Mouse (Mus musculus) midbrain, embryonic 11.5 days (tissue): ENCODE data around the gene Ppp2r5c. TPM values are rescaled to one million over a fixed set of nuclear protein-coding genes. Genes with fewer than 3 reads are reported as not detected.

ENCODE experiments used
- ATAC-seq: fragments of 200-750 bp; cut with Nextera tagmentation; 2 replicates; pipeline ENCODE4 v1.8.0; 2017; ENCODE audit warnings: moderate TSS enrichment, moderate library complexity; ENCODE audit not compliant: low FRiP score
- DNase-seq: peaks from one replicate; pipeline ENCODE4 v3.0.0; 2015; ENCODE audit warnings: low spot score; ENCODE audit errors: missing footprints
- H3K27ac ChIP-seq: fragments of 300-500 bp; sonication (generic); 2 replicates; pipeline ENCODE4 v1.5.1; 2014; ENCODE audit warnings: low read depth, low read length
- H3K27me3 ChIP-seq: fragments of 300-500 bp; sonication (generic); 2 replicates; pipeline ENCODE4 v1.6.1; 2014; ENCODE audit warnings: mild to moderate bottlenecking, low read length, moderate library complexity, mixed read lengths; ENCODE audit not compliant: control insufficient read depth, insufficient read depth
- H3K36me3 ChIP-seq: fragments of 300-500 bp; sonication (generic); 2 replicates; pipeline ENCODE4 v1.6.1; 2014; ENCODE audit warnings: mild to moderate bottlenecking, low read length, moderate library complexity, mixed read lengths; ENCODE audit not compliant: control insufficient read depth, insufficient read depth
- H3K4me1 ChIP-seq: fragments of 300-500 bp; sonication (generic); 2 replicates; pipeline ENCODE4 v1.6.1; 2014; ENCODE audit warnings: low read length; ENCODE audit not compliant: control insufficient read depth, insufficient read depth
- H3K4me2 ChIP-seq: fragments of 300-500 bp; sonication (generic); 2 replicates; pipeline ENCODE4 v1.6.1; 2014; ENCODE audit warnings: mild to moderate bottlenecking, moderate library complexity
- H3K4me3 ChIP-seq: fragments of 300-500 bp; sonication (generic); 2 replicates; pipeline ENCODE4 v1.5.1; 2014; ENCODE audit warnings: low read depth, low read length
- H3K9ac ChIP-seq: fragments of 300-500 bp; sonication (generic); 2 replicates; pipeline ENCODE4 v1.6.1; 2014; ENCODE audit warnings: low read length
- H3K9me3 ChIP-seq: fragments of 300-500 bp; sonication (generic); 2 replicates; pipeline ENCODE4 v1.6.1; 2016; ENCODE audit warnings: low read length; ENCODE audit not compliant: control insufficient read depth
- WGBS: fragments of 180-500 bp; shearing (Covaris S2); extraction: QIAGEN DNeasy Blood & Tissue Kit; methylation state at CpG from one replicate; pipeline ENCODE4 v1.1.7; 2014; 5-methylcytosine and 5-hydroxymethylcytosine counted together
- polyA plus RNA-seq: library from polyadenylated mRNA; unstranded; fragments of >200 nt; fragmentation: Nextera tagmentation; extraction: Ambion mirVana; gene quantifications from 2 replicates; pipeline ENCODE4 v1.2.1, GENCODE M21; 2014

Ppp2r5c gene
- polyA plus RNA-seq, 1 experiment from 2014 or later, result 175 TPM

DNA sequence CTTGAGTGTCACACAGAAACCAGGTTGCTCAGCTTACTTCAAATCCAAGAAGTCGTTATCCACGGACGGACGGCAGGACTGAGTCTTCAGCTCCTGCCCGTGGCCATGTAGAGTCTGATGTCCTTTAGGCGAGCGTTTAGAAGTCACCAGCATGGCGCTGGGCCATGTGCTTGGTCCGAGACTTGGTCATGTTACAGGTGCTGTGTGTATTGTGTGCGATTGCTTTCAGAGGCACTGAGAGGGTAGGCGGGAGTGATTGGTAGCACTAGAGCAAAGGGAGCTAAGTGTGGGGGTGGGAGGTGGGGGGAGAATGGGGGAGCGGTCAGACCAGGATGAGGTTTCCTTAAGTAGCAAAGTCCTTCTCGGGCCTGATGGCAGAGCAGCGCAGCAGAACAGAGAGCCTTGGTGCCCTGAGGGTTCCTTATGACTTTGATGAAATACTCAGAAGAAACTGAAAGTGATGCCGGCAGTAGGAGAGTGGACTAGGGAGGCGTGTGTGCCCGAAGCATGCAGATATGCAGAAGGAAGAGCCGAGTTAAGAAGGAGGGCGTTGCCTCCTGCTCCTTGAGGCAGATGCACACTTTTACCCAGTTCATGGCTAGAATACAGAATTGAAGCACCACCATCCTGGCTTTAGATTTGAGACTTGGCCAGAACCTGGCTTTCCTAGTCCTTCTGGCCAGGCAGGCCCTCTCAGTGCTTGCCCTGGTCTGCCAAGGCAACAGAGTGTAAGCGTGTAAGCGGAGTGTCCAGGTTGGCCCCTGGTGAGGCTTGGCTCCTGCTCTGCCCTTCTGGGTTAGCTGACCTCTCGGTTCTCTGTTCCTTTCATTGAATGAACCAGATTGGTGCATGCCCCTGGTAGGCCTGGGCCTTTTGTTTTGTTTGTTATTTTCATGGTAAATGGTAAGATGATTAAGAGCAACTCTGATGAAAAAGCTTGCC, 51.6 kb downstream of the Ppp2r5c start:
- no peak overlapping the region for H3K4me3 ChIP-seq
- H3K9ac ChIP-seq, result no peak overlapping the region
- no peak overlapping the region for H3K4me2 ChIP-seq
- no peak for ATAC-seq
- WGBS, result 84% methylated on average over 22 of the region's 22 CpGs
- peak; percentile 83 for DNase-seq
- H3K36me3 ChIP-seq, result no peaks in the 10 kb centered on the region
- no peak overlapping the region for H3K27ac ChIP-seq
- H3K4me1 ChIP-seq, result peaks cover 5% of the 10 kb centered on the region; the same call in 1 of the 2 replicates
- H3K9me3 ChIP-seq, result no peaks in the 10 kb centered on the region
- H3K27me3 ChIP-seq, result no peaks in the 10 kb centered on the region

DNA sequence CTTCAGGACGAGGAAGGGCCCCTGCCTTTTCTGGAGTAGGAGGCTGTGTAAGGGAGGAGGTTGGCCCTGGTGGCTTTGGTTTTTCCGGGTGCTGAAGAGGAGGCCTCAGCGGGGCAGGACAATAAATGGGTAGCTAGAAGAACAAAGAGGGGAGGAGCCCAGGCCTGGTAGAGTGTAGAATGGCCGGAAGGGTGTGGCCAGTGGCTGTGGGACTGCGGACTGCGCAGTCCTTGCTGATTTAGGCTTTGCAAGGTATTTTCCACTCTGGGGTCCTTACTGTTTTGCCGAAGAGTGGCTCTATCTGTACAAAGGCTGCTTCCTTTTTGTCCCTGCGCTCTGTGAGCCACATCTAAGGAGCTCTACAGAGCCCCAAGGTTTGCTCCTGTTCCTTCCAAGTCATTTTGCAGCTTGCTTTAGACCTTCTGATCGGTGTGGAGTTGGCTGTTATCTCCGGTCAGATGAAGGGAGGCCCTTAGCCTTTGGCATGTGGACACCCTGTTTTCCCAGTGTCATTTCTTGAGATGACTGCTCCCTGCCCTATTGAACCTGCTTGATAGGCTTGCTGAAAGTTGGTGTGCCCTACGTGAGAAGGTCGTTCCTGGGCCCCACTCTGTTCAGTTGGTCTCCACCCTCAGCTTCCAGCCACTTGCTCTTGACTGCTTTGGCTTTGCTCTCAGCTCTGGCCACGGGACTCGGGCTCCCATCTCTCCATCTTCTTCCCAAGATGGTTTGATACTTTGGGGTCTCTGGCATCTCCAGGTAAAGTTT, 52.5 kb downstream of the Ppp2r5c start:
- Histone ChIP-seq H3K27me3 (no peaks in the 10 kb centered on the region), H3K9me3 (no peaks in the 10 kb centered on the region), H3K4me3 (no peak overlapping the region), H3K27ac (no peak overlapping the region), H3K4me1 (peaks cover 9% of the 10 kb centered on the region), H3K4me2 (no peak overlapping the region), H3K9ac (no peak overlapping the region), H3K36me3 (no peaks in the 10 kb centered on the region)
- 0 out of 2 replicates have a peak, but pooled peaks have one; percentile 50 for ATAC-seq
- WGBS, result 70% methylated on average over 14 of the region's 14 CpGs
- DNase-seq, result no peak

- no peak overlapping the region for H3K27ac ChIP-seq
- no peak for ATAC-seq
- H3K27me3 ChIP-seq, result no peaks in the 10 kb centered on the region
- peaks cover 10% of the 10 kb centered on the region for H3K4me1 ChIP-seq
- no peak overlapping the region for H3K9ac ChIP-seq
- DNase-seq, result no peak
- H3K36me3 ChIP-seq, result no peaks in the 10 kb centered on the region
- WGBS, result 96% methylated on average over 8 of the region's 8 CpGs
- no peak overlapping the region for H3K4me2 ChIP-seq
- H3K4me3 ChIP-seq, result no peak overlapping the region
- H3K9me3 ChIP-seq, result no peaks in the 10 kb centered on the region
Observed at GRCm38 (mm10) chr12:110500095-110500494, 53.2 kb downstream of the Ppp2r5c start.

DNA sequence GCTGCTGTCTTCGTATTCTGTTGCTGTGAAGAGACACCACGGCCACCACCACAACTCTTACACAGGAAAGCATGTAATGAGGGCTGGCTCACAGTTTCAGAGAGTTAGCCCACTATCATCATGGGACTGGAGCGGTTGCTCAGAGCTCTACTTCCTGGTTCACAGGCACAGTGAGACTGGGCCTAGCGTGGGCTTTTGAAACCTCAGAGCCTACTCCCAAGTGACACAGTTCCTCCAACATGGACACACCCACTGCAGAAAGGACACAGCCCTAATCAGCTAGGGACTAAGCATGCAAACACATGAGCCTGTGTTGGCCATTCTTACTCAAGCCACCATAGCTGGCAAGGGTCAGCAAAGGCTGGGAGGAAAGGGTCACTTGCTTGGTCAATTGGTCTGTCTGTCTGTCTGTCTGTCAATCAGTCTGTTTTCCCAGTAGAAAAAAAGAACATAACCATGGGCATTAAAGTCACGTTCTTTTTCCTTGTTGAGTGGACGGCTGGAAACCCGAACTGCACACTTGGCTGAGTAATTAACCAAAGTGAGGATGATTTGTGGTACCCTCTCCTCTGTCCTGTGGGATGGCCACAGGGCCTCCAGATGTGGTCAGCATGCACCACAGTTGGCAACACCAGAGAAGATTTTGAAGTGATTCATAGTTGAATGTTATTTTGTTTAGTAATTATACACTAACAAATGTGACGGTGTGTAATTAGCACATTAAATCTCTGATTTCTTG, 56.7 kb downstream of the Ppp2r5c start:
- 90% methylated on average over 8 of the region's 8 CpGs for WGBS
- H3K27ac ChIP-seq, result no peak overlapping the region

DNA sequence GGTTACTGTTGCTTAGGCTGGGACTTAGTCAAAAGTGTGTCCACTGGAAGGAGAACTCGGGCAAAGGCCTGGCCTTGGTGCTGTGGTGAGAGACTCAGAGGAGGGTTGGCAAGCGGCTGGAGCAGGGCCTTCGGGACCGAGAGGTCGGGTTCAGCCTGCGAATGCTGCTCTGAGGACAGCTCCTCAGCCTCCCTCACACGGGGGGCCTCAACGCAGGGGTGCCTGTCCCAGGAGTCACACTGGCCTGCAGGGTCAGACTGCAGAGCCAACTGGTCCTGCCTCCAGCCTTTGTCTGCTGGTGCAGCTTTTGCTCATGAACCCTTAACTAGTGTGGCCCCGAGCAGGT, 57.2 kb downstream of the Ppp2r5c start:
- H3K9ac ChIP-seq, result no peak overlapping the region
- H3K4me2 ChIP-seq, result no peak overlapping the region
- 85% methylated on average over 9 of the region's 9 CpGs for WGBS
- peaks cover 7% of the 10 kb centered on the region; the same call in 1 of the 2 replicates for H3K4me1 ChIP-seq
- no peaks in the 10 kb centered on the region for H3K27me3 ChIP-seq
- no peaks in the 10 kb centered on the region for H3K36me3 ChIP-seq
- ATAC-seq (no peak), DNase-seq (no peak)
- H3K9me3 ChIP-seq, result no peaks in the 10 kb centered on the region
- H3K4me3 ChIP-seq, result no peak overlapping the region
- no peak overlapping the region; the same call in 1 of the 2 replicates for H3K27ac ChIP-seq

More for the DNA sequence above, 56.7 kb downstream of the Ppp2r5c start:
- ATAC-seq (no peak), DNase-seq (no peak)
- no peak overlapping the region for H3K4me3 ChIP-seq
- no peaks in the 10 kb centered on the region for H3K9me3 ChIP-seq
- no peak overlapping the region for H3K9ac ChIP-seq
- H3K36me3 ChIP-seq, result no peaks in the 10 kb centered on the region
- H3K27me3 ChIP-seq, result no peaks in the 10 kb centered on the region
- H3K4me2 ChIP-seq, result no peak overlapping the region
- peaks cover 11% of the 10 kb centered on the region for H3K4me1 ChIP-seq

GRCm38 (mm10) chr12:110504793-110505192, 57.9 kb downstream of the Ppp2r5c start:
- peak overlapping the region; percentile 10; the same call in 1 of the 2 replicates for H3K9ac ChIP-seq
- 47% methylated on average over 3 of the region's 3 CpGs for WGBS
- no peaks in the 10 kb centered on the region for H3K9me3 ChIP-seq
- no peak overlapping the region for H3K4me2 ChIP-seq
- H3K27me3 ChIP-seq, result no peaks in the 10 kb centered on the region
- H3K27ac ChIP-seq, result no peak overlapping the region
- peaks cover 7% of the 10 kb centered on the region; the same call in 1 of the 2 replicates for H3K4me1 ChIP-seq
- ATAC-seq, result no peak
- H3K36me3 ChIP-seq, result no peaks in the 10 kb centered on the region
- no peak overlapping the region for H3K4me3 ChIP-seq
- no peak for DNase-seq

GRCm38 (mm10) chr12:110506046-110506445, 59.1 kb downstream of the Ppp2r5c start:
- no peak overlapping the region for H3K9ac ChIP-seq
- H3K36me3 ChIP-seq, result no peaks in the 10 kb centered on the region
- peaks cover 7% of the 10 kb centered on the region; the same call in 1 of the 2 replicates for H3K4me1 ChIP-seq
- H3K4me3 ChIP-seq, result no peak overlapping the region
- H3K4me2 ChIP-seq, result no peak overlapping the region
- H3K27ac ChIP-seq, result no peak overlapping the region
- no peak for ATAC-seq
- H3K27me3 ChIP-seq, result no peaks in the 10 kb centered on the region
- H3K9me3 ChIP-seq, result no peaks in the 10 kb centered on the region
- 88% methylated on average over 5 of the region's 5 CpGs for WGBS
- no peak for DNase-seq

DNA sequence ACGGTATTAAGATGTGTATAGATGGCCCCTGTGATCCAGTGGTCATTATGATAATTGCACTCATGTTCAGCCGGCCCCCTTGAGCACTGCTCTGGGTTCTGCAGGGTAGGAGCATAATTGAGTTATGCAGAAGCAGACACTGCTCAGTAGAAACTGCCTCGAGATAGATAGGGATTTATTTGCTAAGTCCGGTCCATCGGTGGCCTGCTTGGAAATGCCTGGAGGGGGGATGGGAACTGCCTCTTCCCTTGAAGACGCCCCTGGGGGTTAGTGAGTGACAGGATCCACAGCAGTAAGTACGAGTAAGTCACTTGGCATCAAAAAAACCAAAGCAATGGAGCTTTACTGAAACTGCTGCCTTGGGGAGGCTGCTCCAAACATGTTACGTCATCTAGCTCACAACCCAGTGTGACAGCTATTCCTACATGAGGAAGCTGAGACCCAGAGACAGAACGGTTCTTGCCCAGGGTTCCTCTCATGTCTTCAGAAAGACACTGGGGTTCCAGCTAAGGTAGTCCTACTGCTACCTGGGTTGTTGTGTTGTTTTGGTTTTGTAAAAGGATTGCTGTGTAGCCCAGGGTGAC, 60.9 kb downstream of the Ppp2r5c start:
- H3K9ac ChIP-seq, result no peak overlapping the region
- 61% methylated on average over 9 of the region's 9 CpGs for WGBS
- peak; percentile 48; the same call in 1 of the 2 replicates for ATAC-seq

More for the DNA sequence above, 60.9 kb downstream of the Ppp2r5c start:
- Histone ChIP-seq H3K4me1 (peaks cover 7% of the 10 kb centered on the region; the same call in 1 of the 2 replicates), H3K36me3 (no peaks in the 10 kb centered on the region), H3K4me3 (no peak overlapping the region), H3K9me3 (no peaks in the 10 kb centered on the region), H3K27me3 (no peaks in the 10 kb centered on the region), H3K4me2 (no peak overlapping the region), H3K27ac (no peak overlapping the region)
- no peak for DNase-seq
